Mouse (Mus musculus) E14TG2a.4 (cell line): Measurements from ENCODE around the gene Mab21l3.
A peak's percentile ranks its signal among the peaks of the same experiment; 100 is the strongest.
"Not testable (repeated sequence)": the region's sequence is repeated elsewhere in the genome, so short reads cannot be mapped to it uniquely, and the experiment has no call there.

Experiments used
- H3K27me3 ChIP-seq: 2 replicates; pipeline ENCODE4 v1.6.1; 2014; ENCODE audit warnings: low read length, control low read depth; ENCODE audit not compliant: insufficient read depth
- H3K36me3 ChIP-seq: 2 replicates; pipeline ENCODE4 v1.6.1; 2014; ENCODE audit warnings: low read length, control low read depth; ENCODE audit not compliant: insufficient read depth
- H3K4me1 ChIP-seq: replicated peaks from 2 replicates; pipeline ENCODE4 v1.6.1; 2014; ENCODE audit warnings: low read depth, low read length, control low read depth
- H3K4me3 ChIP-seq: replicated peaks from 2 replicates; pipeline ENCODE4 v1.5.1; 2014; ENCODE audit warnings: mild to moderate bottlenecking, low read length
- H3K9me3 ChIP-seq: 2 replicates; pipeline ENCODE4 v1.6.1; 2014; ENCODE audit warnings: low read length, control low read depth
- CTCF ChIP-seq: conservative IDR thresholded peaks from 2 replicates; pipeline ENCODE4 v1.5.1; 2014; ENCODE audit warnings: low read length
- NANOG ChIP-seq: IDR thresholded peaks from 2 replicates; pipeline ENCODE4 v1.6.1; 2014; ENCODE audit warnings: borderline replicate concordance, low read length, mixed read lengths
- POU5F1 ChIP-seq: IDR thresholded peaks from 2 replicates; pipeline ENCODE4 v1.6.1; 2014; ENCODE audit warnings: low read length, borderline replicate concordance

The Mab21l3 gene

DNA sequence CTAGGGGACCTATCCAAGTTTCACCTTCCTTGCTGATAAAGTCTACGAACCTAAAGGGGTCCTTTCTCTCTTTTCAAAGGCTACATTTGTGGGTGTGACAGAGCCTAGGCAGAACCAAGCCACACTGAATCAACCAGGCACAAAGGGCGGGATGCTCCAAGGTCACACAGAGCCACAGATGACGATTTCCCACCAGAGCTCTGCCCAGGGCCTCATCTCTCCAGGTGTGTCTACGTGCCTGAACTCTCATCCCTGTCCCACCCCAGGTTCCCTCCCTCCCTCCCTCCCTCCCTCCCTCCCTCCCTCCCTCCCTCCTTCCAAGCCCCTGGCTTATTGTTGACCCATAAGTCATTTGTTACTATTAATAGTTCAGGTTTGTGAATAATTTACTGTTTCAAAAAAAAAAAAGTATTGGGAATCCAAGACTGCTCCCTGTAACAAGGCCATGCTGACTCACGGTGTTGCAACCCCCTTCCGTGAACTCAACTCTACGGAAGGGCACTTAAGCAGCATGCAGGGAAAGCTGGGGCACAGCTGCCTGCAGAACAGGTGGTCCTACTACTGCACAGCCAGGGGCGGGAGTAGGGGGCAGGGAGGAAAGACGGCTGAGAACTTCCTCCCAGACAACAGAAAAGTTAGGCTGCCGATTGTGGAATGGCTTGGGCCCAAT, 17.4 kb downstream of the Mab21l3 start:
- no peak overlapping the region for H3K4me3 ChIP-seq
- H3K9me3 ChIP-seq = peaks cover 7% of the 10 kb centered on the region; the same call in 1 of the 2 replicates
- TF ChIP-seq CTCF (no peak), NANOG (no peak), POU5F1 (no peak)
- peaks cover 6% of the 10 kb centered on the region; the same call in 1 of the 2 replicates for H3K36me3 ChIP-seq
- peaks cover 48% of the 10 kb centered on the region for H3K4me1 ChIP-seq
- peaks cover 4% of the 10 kb centered on the region; the same call in 1 of the 2 replicates for H3K27me3 ChIP-seq

DNA sequence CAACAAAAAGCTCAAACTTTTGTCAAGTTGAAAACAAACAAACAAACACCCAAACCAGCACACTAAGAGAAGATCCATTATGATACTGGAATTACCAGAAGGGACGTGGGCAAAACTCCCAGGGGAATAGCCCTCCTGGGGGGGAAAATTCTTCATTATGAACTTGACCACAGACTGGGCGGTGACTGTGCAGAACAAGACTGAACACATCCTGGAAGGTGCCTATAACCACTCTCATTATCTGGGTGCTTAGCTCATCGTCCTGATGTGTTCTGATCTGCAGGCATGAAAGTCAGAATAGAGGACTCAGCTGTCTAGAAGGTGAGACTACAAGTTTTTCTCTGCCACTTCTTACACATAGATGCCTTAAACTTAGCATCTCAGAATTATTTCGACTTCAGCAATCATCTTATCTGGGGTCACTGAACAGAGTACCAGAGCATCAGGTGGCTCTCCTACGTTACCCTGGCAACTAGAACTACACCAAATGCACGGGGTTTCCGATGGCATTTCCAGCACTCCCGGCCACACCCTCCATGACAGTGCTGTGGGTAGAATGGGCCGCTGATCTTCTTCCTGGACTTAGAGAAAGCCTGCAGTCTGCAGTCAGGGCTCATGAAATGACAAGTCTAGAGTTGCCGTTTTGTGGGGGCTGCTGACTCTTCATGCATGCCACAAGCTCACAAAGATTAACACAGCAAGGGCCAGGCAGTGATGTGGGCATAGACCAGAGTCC, 18.7 kb downstream of the Mab21l3 start:
- TF ChIP-seq POU5F1 = no peak
- no peak for TF ChIP-seq NANOG
- no peak for TF ChIP-seq CTCF
- peaks cover 7% of the 10 kb centered on the region; the same call in 1 of the 2 replicates for H3K9me3 ChIP-seq
- H3K4me3 ChIP-seq = no peak overlapping the region
- peaks cover 5% of the 10 kb centered on the region; the same call in 1 of the 2 replicates for H3K27me3 ChIP-seq
- peaks cover 39% of the 10 kb centered on the region for H3K4me1 ChIP-seq
- peaks cover 8% of the 10 kb centered on the region; the same call in 1 of the 2 replicates for H3K36me3 ChIP-seq

DNA sequence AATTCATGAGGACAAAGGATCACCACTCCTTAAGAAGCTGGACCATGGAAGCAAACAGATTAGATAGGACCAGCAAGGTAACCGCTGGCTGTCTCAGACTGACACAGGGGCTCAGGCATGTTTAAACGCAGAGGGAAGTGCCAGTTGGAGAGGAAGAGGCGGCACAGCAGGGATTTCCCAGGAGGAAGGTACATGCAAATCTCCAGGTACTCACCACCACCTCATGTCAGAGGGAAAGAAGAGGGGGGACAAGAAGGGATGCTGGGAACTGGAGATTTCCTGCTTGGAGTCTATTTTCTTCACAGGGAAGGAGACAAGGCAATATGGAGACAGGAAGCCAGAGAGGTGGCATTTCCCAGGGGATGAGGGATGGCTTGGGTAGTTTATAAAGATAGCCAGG, 20.2 kb downstream of the Mab21l3 start:
- peaks cover 7% of the 10 kb centered on the region; the same call in 1 of the 2 replicates for H3K9me3 ChIP-seq
- 0 out of 2 replicates have a peak overlapping the region, but pooled peaks have one; percentile 4 for H3K4me3 ChIP-seq
- H3K4me1 ChIP-seq = peaks cover 39% of the 10 kb centered on the region
- H3K36me3 ChIP-seq = peaks cover 8% of the 10 kb centered on the region; the same call in 1 of the 2 replicates
- H3K27me3 ChIP-seq = peaks cover 5% of the 10 kb centered on the region; the same call in 1 of the 2 replicates
- TF ChIP-seq CTCF (no peak), POU5F1 (no peak), NANOG (no peak)

DNA sequence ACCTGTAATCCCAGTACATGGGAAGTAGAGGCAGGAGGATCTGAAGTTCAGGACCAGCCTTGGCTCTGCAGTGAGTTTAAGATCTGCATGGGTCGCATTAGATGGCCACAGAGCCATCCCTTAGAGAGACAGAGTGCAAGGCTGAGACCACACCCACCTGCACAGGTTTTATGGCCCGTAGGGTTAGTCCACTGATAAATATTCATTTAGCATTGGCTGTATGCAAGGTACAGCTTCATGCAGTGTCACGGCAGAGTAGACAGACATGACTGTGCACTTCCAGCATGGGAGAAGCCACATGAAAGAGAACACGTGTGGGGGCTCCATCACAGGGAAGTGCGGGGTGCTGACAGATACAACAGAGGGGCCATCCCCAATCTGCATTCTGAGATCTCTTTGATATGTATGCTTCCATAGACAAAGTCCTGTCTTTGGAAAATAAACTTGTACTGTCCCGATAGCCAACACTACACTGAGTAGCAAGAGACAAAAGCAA, 21.5 kb downstream of the Mab21l3 start:
- TF ChIP-seq POU5F1 (no peak), CTCF (no peak), NANOG (no peak)
- H3K4me3 ChIP-seq = no peak overlapping the region
- H3K27me3 ChIP-seq = peaks cover 5% of the 10 kb centered on the region; the same call in 1 of the 2 replicates
- H3K9me3 ChIP-seq = peaks cover 7% of the 10 kb centered on the region; the same call in 1 of the 2 replicates
- H3K36me3 ChIP-seq = peaks cover 8% of the 10 kb centered on the region; the same call in 1 of the 2 replicates
- peaks cover 42% of the 10 kb centered on the region for H3K4me1 ChIP-seq

DNA sequence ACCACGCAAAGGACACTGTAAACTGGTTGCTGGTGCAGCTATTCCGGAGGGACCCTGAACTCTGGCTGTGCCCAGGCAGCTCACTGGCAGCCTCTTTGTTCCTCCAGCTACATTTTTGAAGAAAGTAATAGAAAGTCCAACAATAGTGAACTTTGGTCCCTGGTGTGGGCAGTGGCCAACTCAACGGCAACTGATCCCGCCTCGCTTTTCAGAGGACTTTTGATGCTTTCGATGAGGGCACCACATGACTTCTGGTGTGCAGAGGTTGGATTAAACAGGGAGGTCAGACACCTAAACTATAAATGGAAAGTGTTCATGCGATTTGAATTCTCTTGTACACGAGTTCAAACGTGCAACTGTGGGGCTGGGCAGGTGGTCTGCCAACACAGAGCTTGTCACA, 24.4 kb downstream of the Mab21l3 start:
- H3K27me3 ChIP-seq = peaks cover 5% of the 10 kb centered on the region; the same call in 1 of the 2 replicates
- H3K4me3 ChIP-seq = no peak overlapping the region
- H3K36me3 ChIP-seq = peaks cover 8% of the 10 kb centered on the region; the same call in 1 of the 2 replicates
- peaks cover 7% of the 10 kb centered on the region; the same call in 1 of the 2 replicates for H3K9me3 ChIP-seq
- TF ChIP-seq POU5F1 (no peak), NANOG (no peak), CTCF (no peak)
- H3K4me1 ChIP-seq = peaks cover 18% of the 10 kb centered on the region

DNA sequence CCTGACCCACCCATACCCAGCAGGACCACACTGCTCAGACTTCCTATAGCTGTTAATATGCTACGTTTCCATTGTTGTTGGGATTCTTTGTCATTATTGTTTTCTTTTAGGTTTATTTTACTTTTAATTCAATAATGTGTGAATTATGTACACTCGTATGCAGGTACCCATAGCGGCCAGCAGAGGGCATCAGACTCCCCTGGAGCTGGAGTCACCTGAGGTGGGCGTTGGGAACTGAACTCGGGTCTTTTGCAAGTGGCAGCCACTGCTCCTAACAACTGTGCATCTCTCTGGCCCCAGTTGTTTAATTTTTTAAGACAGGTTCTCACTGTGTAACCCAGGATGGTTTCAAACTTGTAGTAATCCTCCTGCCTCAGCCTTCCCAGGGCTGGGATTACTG, 26.7 kb downstream of the Mab21l3 start:
- Histone ChIP-seq H3K27me3 (peaks cover 5% of the 10 kb centered on the region; the same call in 1 of the 2 replicates), H3K9me3 (peaks cover 4% of the 10 kb centered on the region; the same call in 1 of the 2 replicates), H3K4me3 (no peak overlapping the region), H3K4me1 (0 out of 2 replicates have a peak, but pooled peaks cover 4% of the 10 kb centered on the region), H3K36me3 (peaks cover 8% of the 10 kb centered on the region; the same call in 1 of the 2 replicates)
- TF ChIP-seq NANOG (no peak), CTCF (peak; percentile 44), POU5F1 (no peak)

DNA sequence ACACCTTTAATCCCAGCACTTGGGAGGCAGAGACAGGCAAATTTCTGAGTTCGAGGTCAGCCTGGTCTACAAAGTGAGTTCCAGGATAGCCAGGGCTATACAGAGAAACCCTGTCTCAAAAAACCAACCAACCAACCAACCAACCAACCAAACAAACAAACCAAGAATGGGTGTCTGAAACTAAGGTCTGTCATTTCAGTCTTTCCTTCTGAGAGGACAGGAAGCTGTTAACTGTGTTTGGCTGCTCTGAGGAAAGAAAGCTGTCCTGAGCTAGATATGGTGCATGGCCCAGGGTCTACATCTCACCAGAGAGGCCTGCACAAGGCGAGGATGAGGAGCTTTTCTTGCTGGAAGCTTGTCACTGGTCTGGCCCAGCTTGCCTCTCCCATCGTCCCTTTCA, 28.1 kb downstream of the Mab21l3 start:
- H3K4me1 ChIP-seq, H3K27me3 ChIP-seq, H3K4me3 ChIP-seq, H3K9me3 ChIP-seq, H3K36me3 ChIP-seq: not testable (repeated sequence)

DNA sequence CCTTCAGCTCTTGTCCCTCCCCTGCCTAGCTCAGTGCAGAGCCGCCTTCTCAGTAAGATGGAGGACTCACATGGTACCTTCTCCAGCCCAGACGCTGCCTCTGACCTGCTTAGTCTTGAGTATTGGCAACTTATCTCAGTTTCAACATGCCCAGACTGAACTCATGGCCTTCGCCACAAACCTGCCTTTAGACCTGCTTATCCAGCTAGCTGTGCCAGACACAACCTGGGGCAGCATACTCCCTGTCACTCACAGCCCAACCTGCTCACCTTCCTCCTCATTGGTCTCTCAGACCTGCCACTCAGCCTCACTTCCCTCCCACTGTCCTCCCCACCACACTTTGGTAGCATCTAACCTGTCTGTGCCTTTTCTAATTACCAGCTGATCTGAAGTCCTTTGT, 32.8 kb downstream of the Mab21l3 start:
- H3K9me3 ChIP-seq = no peaks in the 10 kb centered on the region
- no peaks in the 10 kb centered on the region for H3K27me3 ChIP-seq
- H3K4me1 ChIP-seq = 0 out of 2 replicates have a peak, but pooled peaks cover 5% of the 10 kb centered on the region
- no peak overlapping the region for H3K4me3 ChIP-seq
- no peaks in the 10 kb centered on the region for H3K36me3 ChIP-seq
- TF ChIP-seq NANOG = no peak
- TF ChIP-seq CTCF = no peak
- no peak for TF ChIP-seq POU5F1
